Mouse (Mus musculus): Measurements from ENCODE around the gene AC109138.7. TPM values are rescaled to one million over a fixed set of nuclear protein-coding genes. Genes with fewer than 3 reads are reported as not detected.

The AC109138.7 gene
- polyA plus RNA-seq, 1 experiment = not detected

DNA sequence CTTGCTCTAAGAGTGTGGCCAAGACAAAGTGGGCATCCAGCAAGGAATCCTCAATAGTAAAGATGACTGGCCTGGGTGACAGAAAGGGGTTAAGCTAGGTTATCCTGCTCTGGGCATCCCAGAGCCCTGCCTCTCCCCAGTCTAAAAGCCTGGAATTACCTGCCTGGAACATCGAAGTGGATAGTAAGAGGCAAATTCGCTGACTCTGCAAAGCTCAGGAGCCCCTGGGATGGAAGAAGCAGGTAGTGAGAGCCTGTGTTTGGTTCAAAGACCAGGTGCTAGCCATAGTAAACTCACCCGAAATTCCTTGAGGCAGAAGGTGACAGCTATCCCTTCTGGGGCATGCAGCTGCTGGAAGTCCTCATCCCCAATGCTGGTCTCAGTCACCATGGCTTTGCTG lies 17.0 kb upstream of the AC109138.7 start:
- WGBS = 88% methylated on average over 3 of the region's 3 CpGs
- TF ChIP-seq CTCF (IDR thresholded peaks at IDR 0.05; ENCODE audit: borderline replicate concordance, control insufficient read depth, extremely low read depth, insufficient read depth, low read length, poor library complexity) (no peak), POLR2A (IDR thresholded peaks at IDR 0.05; ENCODE audit: control insufficient read depth, extremely low read depth, insufficient read depth, low read length, poor library complexity) (no peak)

GRCm38 (mm10) chr19:4201291-4201909 lies 12.8 kb upstream of the AC109138.7 start, which contains the start of gene Rad9a:
Gene Rad9a (minus strand): TSS chr19:4201662.
- no peaks in the 10 kb centered on the region for H3K27me3 ChIP-seq (ENCODE audit: control insufficient read depth, insufficient read depth, low read length)
- under 1% methylated on average over 34 of the region's 34 CpGs for WGBS
- peaks cover 7% of the 10 kb centered on the region; the same call in 1 of the 2 replicates for H3K36me3 ChIP-seq (ENCODE audit: control insufficient read depth, insufficient read depth, low read length)
- H3K4me1 ChIP-seq (replicated peaks; ENCODE audit: control insufficient read depth, insufficient read depth, low read length) = peaks cover 48% of the 10 kb centered on the region
- peak within 1 kb of the TSS; percentile 91 for H3K4me3 ChIP-seq (ENCODE audit: control insufficient read depth, insufficient read depth, low read length)
- peak; percentile 96 for DNase-seq
- TF ChIP-seq POLR2A (IDR thresholded peaks at IDR 0.05; ENCODE audit: control insufficient read depth, extremely low read depth, insufficient read depth, low read length, poor library complexity) = peak; percentile 62
- no peak for TF ChIP-seq CTCF (IDR thresholded peaks at IDR 0.05; ENCODE audit: borderline replicate concordance, control insufficient read depth, extremely low read depth, insufficient read depth, low read length, poor library complexity)
- peak within 1 kb of the TSS; percentile 94 for H3K27ac ChIP-seq (ENCODE audit: control insufficient read depth, insufficient read depth, low read length)

More for the DNA sequence above, 17.0 kb upstream of the AC109138.7 start:
- no peaks in the 10 kb centered on the region for H3K27me3 ChIP-seq (ENCODE audit: control insufficient read depth, insufficient read depth, low read length)
- DNase-seq = no peak
- H3K36me3 ChIP-seq (ENCODE audit: control insufficient read depth, insufficient read depth, low read length) = peaks cover 36% of the 10 kb centered on the region
- H3K27ac ChIP-seq (ENCODE audit: control insufficient read depth, insufficient read depth, low read length) = no peak overlapping the region
- peaks cover 50% of the 10 kb centered on the region for H3K4me1 ChIP-seq (replicated peaks; ENCODE audit: control insufficient read depth, insufficient read depth, low read length)
- H3K4me3 ChIP-seq (ENCODE audit: control insufficient read depth, insufficient read depth, low read length) = no peak overlapping the region

DNA sequence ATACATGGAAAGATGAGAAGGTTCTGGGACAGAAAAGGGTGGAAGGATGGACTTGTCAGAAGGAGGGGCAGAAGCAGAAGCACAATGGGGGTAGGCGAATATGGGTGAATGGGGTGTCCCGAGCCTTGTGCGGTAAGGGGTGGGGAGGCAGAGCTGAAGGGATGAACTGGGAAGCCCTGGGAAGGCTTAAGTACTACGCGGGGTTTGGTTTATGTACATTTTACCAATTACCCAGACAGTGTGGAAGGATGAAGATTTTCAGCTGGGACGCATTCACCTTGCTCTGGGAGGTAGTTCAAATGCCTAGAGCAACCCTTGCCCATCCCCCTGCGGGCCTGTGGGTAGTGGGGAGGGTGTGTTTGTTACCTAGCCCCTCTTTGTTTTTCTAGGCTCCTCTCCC lies 12.0 kb upstream of the AC109138.7 start:
- Histone ChIP-seq H3K36me3 (ENCODE audit: control insufficient read depth, insufficient read depth, low read length) (0 out of 2 replicates have a peak, but pooled peaks cover 3% of the 10 kb centered on the region), H3K27ac (ENCODE audit: control insufficient read depth, insufficient read depth, low read length) (peak overlapping the region; percentile 94), H3K4me1 (replicated peaks; ENCODE audit: control insufficient read depth, insufficient read depth, low read length) (peaks cover 41% of the 10 kb centered on the region), H3K4me3 (ENCODE audit: control insufficient read depth, insufficient read depth, low read length) (peak overlapping the region; percentile 91), H3K27me3 (ENCODE audit: control insufficient read depth, insufficient read depth, low read length) (no peaks in the 10 kb centered on the region)
- 75% methylated on average over 7 of the region's 7 CpGs for WGBS
- no peak for DNase-seq
- TF ChIP-seq CTCF (IDR thresholded peaks at IDR 0.05; ENCODE audit: borderline replicate concordance, control insufficient read depth, extremely low read depth, insufficient read depth, low read length, poor library complexity) (no peak), POLR2A (IDR thresholded peaks at IDR 0.05; ENCODE audit: control insufficient read depth, extremely low read depth, insufficient read depth, low read length, poor library complexity) (no peak)

- WGBS = 17% methylated on average over 3 of the region's 3 CpGs
- TF ChIP-seq POLR2A (IDR thresholded peaks at IDR 0.05; ENCODE audit: control insufficient read depth, extremely low read depth, insufficient read depth, low read length, poor library complexity) (no peak), CTCF (IDR thresholded peaks at IDR 0.05; ENCODE audit: borderline replicate concordance, control insufficient read depth, extremely low read depth, insufficient read depth, low read length, poor library complexity) (no peak)
- no peak for DNase-seq
- H3K4me1 ChIP-seq (replicated peaks; ENCODE audit: control insufficient read depth, insufficient read depth, low read length) = peaks cover 40% of the 10 kb centered on the region
- no peak overlapping the region for H3K4me3 ChIP-seq (ENCODE audit: control insufficient read depth, insufficient read depth, low read length)
- H3K27me3 ChIP-seq (ENCODE audit: control insufficient read depth, insufficient read depth, low read length) = no peaks in the 10 kb centered on the region
- 0 out of 2 replicates have a peak, but pooled peaks cover 3% of the 10 kb centered on the region for H3K36me3 ChIP-seq (ENCODE audit: control insufficient read depth, insufficient read depth, low read length)
- H3K27ac ChIP-seq (ENCODE audit: control insufficient read depth, insufficient read depth, low read length) = peak overlapping the region; percentile 94
These were observed 11.0 kb upstream of the AC109138.7 start for GRCm38 (mm10) chr19:4203148-4203547.

DNA sequence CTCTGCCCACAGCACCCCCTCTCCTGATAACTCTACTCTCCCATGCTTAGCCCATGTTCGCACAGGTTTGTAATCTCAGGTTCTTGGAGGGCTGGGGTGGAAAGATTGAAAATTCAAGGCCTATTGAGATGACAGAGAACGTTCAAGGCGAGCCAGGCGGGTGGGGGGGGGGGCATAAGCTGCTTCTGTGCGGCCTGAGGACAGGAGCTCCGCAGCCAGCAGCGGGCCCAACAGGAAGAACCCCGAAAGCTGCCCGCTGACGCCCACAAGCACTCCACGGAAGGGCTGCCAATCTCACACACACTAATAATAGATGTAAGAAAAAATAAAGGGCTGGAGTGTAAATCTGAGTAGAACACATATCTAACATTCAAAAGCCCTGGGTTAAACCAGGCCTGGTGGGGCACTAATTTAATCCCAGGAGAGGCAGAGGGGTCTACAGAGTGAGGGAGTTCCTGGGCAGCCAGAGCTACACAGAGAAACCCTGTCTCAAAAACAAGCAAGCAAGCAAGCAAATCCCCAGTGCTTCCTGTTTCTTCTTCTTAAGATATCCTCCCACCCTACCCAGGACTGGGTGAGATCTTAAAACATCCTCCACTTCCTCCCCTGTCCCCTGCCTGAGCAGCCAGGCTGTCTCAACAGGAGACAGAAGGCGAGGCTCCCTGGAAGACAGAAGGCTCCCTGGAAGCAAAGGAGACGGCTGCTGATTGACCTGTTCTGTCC lies 10.4 kb upstream of the AC109138.7 start:
- no peak for TF ChIP-seq POLR2A (IDR thresholded peaks at IDR 0.05; ENCODE audit: control insufficient read depth, extremely low read depth, insufficient read depth, low read length, poor library complexity)
- TF ChIP-seq CTCF (IDR thresholded peaks at IDR 0.05; ENCODE audit: borderline replicate concordance, control insufficient read depth, extremely low read depth, insufficient read depth, low read length, poor library complexity) = no peak
- Histone ChIP-seq H3K27ac (ENCODE audit: control insufficient read depth, insufficient read depth, low read length) (peak overlapping the region; percentile 91), H3K27me3 (ENCODE audit: control insufficient read depth, insufficient read depth, low read length) (no peaks in the 10 kb centered on the region), H3K36me3 (ENCODE audit: control insufficient read depth, insufficient read depth, low read length) (0 out of 2 replicates have a peak, but pooled peaks cover 3% of the 10 kb centered on the region), H3K4me3 (ENCODE audit: control insufficient read depth, insufficient read depth, low read length) (no peak overlapping the region), H3K4me1 (replicated peaks; ENCODE audit: control insufficient read depth, insufficient read depth, low read length) (peaks cover 40% of the 10 kb centered on the region)
- WGBS = 11% methylated on average over 13 of the region's 13 CpGs
- DNase-seq = no peak

DNA sequence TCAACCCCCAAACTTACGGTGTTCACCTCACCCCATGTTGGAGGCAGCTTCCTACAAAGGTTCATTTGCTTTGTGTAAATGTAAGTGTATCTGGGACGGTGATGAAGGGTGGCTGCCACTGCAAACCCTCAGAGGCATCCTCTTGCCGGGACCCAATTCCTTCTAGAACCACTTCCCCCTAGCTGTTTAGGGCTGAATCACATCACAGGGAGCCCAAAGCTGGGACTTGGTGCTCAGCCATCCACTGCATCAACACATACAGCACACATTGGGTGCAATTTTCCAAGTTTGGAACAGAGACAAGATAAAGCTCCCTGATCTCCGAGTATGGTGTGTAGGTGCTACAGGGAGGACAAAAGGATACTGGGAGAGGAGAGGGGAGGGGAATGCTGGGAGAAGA lies 9.3 kb upstream of the AC109138.7 start:
- H3K4me1 ChIP-seq (replicated peaks; ENCODE audit: control insufficient read depth, insufficient read depth, low read length) = peaks cover 43% of the 10 kb centered on the region
- WGBS = 73% methylated on average over 4 of the region's 4 CpGs

More for the DNA sequence above, 9.3 kb upstream of the AC109138.7 start:
- H3K27ac ChIP-seq (ENCODE audit: control insufficient read depth, insufficient read depth, low read length) = peak overlapping the region; percentile 91
- H3K4me3 ChIP-seq (ENCODE audit: control insufficient read depth, insufficient read depth, low read length) = no peak overlapping the region
- H3K27me3 ChIP-seq (ENCODE audit: control insufficient read depth, insufficient read depth, low read length) = no peaks in the 10 kb centered on the region
- TF ChIP-seq POLR2A (IDR thresholded peaks at IDR 0.05; ENCODE audit: control insufficient read depth, extremely low read depth, insufficient read depth, low read length, poor library complexity) (no peak), CTCF (IDR thresholded peaks at IDR 0.05; ENCODE audit: borderline replicate concordance, control insufficient read depth, extremely low read depth, insufficient read depth, low read length, poor library complexity) (no peak)
- H3K36me3 ChIP-seq (ENCODE audit: control insufficient read depth, insufficient read depth, low read length) = 0 out of 2 replicates have a peak, but pooled peaks cover 2% of the 10 kb centered on the region
- DNase-seq = no peak
